Mouse (Mus musculus) adrenal gland (tissue): ENCODE data around the gene Smc1b.

Source experiments
- intact Hi-C: fragments of 180-260 bp; cut with DNase I; formaldehyde crosslinking; loops from one replicate; pipeline ENCODE4 v1.15.1; 2025
- long read RNA-seq, 2 experiments: library from polyadenylated mRNA; unstranded; transcript quantifications; one replicate each; pipeline ENCODE4 v2.0.0; 2020; ENCODE audit warnings: borderline replicate concordance in 1 of 2; ENCODE audit not compliant: insufficient replicate concordance in 1 of 2

Smc1b gene
- long read RNA-seq, experiment 1, result 0 reads
- long read RNA-seq, experiment 2, result 0 reads

DNA sequence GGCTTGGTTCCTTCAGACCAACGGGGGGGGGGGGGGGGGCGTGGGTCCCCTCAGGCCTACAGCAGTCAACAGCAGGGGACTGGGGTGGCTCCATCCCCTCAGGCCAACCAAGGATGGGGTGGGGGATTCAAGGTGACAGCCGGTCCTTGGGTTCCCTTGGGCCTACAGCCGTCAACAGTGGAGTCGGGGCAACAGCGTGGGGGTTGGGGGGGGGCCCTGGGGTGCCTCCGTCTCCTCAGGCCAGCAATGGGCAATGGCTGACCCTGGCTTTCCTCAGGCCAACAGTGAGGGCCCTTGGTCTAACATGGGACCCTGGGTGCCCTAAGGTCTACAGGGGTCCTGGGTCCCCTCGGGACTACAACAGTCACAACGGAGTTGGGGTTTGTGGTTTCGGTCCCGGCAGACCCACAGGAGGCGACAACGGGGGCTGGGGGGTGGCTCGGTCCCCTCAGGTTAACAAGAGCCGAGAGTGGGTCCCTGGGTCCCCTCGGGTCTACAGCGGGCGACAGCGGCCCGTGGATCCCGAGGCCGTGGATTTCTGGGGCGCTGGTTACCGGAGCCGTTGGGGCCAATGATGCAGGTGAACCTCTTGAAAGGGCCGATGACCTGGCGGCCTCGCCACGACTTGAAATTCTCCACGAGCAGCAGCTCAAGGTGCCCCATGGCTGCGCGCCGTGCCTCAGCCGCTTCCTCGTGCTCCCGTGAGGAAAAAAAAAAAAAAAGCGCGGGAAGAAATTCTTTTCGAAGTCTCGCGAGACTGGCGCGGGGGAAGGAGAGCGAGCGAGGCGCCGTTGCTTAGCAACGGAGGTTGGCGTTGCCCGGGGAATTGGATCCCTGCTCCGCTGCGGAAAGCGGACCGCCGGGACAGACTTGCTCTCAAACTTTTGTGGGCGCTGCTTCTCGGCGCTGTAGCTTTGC lies at the start of gene Smc1b, which contains the start of gene Ribc2:
TSS of gene Smc1b (minus strand) at position 690 of the 918 bp plus-strand sequence.
TSS of gene Ribc2 (plus strand) at position 804 of the 918 bp plus-strand sequence.
- intact Hi-C loops, result no loop called here

DNA sequence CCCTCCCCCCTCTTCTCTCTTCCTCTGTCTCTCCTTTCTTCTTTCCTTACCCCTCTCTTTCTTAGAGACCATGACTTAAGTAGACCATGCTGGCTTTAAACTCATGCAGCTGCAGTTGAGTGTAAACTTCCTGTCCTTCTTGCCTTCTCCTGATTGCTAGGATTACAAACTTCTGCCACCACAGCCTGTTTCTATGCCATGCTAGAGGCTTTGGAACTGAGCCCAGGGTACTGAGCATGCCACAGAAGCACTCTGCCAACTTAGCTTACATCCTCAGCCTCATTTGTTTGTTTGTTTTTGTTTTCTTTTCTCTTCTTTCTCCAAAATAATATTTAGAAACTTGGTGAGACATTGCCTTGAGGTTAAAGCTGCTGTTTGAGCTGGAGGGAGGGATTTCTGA lies 48.6 kb upstream of the Smc1b start:
- intact Hi-C loops, result no loop called here

DNA sequence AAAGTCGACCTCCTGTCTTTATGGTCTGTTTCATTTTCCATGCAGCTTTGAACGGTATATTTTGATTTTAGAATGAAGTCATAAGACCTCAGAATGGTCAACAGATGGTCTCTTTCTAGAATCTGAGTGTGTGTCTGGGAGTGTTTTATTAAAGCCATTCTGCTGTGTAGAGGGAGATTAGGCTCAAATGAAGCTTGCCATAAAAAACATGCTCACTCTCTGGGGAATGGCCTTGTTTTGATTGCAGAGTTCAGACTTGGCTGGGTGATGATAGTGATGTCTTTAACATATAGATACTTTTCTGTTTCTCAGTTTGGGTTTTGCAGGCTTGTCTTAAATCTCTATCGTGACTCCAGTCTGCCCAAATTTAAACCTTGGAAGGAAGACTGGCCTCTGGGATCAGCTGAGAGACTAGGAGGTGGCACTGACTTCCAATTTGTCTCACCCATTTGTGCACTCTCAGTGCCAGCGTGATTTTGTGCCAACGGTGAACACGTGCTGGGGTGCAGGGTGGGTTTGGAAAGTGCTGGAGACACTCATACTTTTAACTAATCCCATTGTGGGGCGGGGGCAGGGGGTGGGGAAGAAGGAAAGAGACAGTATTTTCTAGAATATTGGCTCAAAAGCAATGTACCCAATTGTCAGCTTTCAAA lies 47.9 kb upstream of the Smc1b start:
- intact Hi-C loops, result no loop called here

DNA sequence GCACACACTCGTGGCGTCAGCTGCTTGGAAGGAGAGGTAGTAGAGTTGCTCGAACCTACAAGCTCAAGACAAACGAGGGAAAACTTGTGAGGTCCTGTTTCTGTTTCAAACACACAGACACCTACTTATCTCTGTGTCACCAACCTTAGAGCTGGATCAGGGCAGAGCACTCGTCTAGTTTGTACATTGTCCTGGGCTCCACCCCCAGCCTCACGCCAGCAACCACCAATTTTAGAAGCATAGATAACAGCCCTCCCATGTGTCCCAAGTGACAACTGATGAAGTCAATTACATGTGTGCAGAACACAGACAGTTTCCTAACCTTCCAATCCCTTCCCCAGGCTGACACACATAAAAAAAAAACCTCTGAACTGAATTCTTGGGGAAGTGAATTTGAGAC lies 46.4 kb upstream of the Smc1b start:
- intact Hi-C loops, result no loop called here

- intact Hi-C loops, result no loop called here
Measured at GRCm38 (mm10) chr15:85177576-85177975, 45.8 kb upstream of the Smc1b start.

DNA sequence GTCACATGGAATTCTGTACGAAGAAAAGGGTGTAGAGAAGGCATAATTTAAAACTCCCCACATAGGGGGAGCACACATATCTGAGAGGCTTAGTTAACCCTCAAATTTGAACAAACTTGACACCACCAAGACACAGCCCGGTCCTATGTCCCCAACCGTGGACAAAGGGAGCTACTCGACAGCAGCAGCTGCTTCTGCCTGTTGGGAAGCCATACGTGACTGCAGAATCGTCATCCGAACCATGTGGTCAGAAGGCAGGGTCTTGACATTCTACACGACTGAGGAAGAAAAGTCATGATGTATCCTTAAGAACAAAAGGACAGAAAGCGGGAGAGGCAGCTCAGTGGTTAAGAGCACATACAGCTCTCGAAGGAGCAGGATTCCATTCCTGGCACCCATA lies 42.3 kb upstream of the Smc1b start:
- intact Hi-C loops, result no loop called here

GRCm38 (mm10) chr15:85173425-85173824 lies 41.7 kb upstream of the Smc1b start:
- intact Hi-C loops, result no loop called here

- intact Hi-C loops, result no loop called here
Measured at GRCm38 (mm10) chr15:85172054-85172453, 40.3 kb upstream of the Smc1b start.

GRCm38 (mm10) chr15:85167086-85167679 lies 35.4 kb upstream of the Smc1b start:
- intact Hi-C loops, result no loop called here

GRCm38 (mm10) chr15:85166433-85166933 lies 34.7 kb upstream of the Smc1b start:
- intact Hi-C loops, result no loop called here

DNA sequence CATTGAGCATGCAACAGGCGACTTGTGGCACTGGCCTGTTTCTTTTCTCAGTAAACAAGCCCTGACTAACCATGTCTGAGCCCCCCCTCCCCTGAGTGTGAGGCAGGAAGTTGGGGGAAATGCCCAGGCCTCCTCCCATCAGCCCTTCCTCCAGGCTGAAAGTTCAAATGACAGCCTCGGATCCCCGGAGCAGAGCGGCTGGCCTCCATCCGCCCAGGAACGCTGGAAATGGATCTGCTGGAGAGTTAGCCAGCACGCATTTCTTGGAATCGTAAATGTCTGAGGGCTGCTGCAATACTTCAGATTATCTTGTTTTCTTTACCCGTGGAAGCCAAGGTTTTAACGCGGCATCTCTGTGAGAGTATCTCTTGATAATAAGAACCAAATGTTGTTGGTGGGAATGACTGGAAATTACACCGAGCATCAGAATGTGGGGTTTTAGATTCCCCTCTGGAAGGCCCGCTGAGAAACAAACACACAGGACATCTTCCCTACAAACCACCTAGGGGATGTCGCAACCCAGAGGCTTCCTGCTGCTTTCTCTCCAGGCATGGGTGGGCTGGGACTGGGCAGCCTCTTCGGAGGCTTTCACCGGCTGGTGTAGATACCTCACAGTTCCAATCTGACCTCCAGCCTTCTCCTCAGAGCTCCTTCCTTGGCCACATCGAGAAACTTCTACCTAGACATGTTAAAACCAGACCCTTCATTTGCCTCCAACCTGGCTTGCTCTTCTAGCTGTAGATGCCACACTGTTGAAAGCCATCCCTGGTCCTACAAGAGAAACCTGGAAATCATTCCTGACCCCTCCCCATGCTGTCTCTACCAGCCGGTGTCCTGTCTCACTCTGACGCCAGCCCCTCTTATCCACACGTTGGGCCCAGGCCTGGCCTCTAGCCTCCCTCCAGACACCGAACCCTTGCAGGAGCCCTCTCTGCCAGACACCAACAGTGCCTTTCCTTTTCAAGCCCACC lies 31.2 kb upstream of the Smc1b start:
- intact Hi-C loops, result no loop called here

DNA sequence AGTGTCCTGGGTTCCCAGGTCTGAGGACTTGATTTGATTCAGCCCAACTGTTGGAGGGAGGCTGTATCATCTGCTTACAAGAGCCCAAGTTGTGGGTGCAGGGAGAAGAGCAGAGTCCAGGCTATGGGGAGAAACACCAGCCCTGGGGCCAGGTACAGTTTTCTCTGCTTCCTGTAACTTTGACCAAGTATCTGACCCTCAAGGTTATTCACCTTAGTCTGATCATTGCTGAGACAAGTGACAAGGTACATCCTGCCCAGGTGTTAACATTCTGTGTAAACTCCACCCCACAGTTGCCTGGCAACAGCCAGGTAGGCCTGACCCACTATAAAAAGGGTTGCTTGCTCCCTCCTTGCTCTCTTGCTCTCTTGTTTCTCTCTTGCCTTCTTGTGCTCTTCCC lies 29.7 kb upstream of the Smc1b start:
- intact Hi-C loops, result no loop called here

- intact Hi-C loops, result no loop called here
Measured at GRCm38 (mm10) chr15:85156198-85156597, 24.4 kb upstream of the Smc1b start.

GRCm38 (mm10) chr15:85154091-85154490 lies 22.3 kb upstream of the Smc1b start:
- intact Hi-C loops, result loop anchor here (5.0 kb wide), 1 partner anchor 78 kb away; no protein-coding TSS in a partner anchor

DNA sequence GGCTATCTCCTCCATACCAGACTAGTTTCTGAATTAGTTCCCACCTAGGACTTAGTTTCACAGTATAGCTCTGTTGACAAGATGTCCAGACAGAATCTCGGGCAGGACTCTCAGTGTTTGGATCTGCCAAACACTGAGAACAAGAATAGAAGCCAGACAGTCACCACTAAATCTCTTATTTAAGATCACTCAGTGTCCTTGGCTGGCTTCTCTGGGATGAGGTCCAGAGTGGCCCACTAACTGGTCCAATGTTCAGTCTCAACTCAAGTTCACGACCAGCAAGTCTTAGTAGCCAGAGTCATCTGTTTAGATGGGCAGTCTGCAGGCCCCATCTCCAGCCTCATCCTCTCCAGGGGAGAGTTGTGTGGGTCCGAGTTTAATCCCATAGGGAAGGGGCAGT lies 20.8 kb upstream of the Smc1b start:
- intact Hi-C loops, result loop anchor here (5.0 kb wide), 1 partner anchor 80 kb away; no protein-coding TSS in a partner anchor

GRCm38 (mm10) chr15:85151433-85151918 lies 19.7 kb upstream of the Smc1b start:
- intact Hi-C loops, result loop anchor here (2.0 to 5.0 kb wide), 2 partner anchors 81 to 97 kb away; no protein-coding TSS in a partner anchor

GRCm38 (mm10) chr15:85144249-85144648 lies 12.5 kb upstream of the Smc1b start:
- intact Hi-C loops, result loop anchor here (10.0 kb wide), 1 partner anchor 421 kb away; no protein-coding TSS in a partner anchor

DNA sequence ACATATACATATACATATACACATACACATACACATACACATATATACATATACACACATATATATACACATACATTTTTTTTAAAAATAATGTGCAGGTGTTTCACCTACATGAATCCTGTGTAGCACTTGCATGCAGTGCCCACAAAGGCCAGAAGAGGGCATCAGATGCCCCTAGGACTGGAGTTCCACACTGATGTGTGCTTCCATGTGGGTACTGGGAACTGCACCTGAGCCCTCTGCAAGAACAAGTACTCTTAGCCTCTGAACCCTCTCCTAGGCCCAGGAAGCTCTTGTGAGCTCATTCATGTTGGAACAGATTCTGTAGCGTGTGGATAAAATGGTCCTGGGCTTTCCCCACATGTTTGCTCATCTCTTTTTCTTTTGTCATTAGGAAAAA lies 12.0 kb upstream of the Smc1b start:
- intact Hi-C loops, result loop anchor here (10.0 kb wide), 1 partner anchor 421 kb away; no protein-coding TSS in a partner anchor

DNA sequence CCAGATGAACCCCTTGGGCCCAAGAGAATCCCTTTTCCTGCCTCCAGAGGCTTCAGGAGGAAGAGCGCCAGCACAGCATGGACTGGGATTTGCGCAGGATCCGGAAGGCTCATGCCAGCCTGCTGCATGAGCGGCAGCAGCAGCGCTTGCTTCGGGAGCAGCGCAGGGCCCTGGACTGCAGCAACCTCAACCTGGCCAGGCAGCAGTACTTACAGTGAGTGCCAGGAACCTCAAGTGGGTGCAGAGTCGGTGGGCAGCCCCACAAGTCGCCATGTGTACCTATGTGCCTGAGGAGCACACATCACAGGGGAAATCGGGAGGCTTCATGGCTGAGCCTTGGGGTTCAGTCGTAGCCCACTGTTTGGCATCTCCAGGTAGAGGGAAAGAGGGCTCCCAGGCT lies 11.4 kb upstream of the Smc1b start:
- intact Hi-C loops, result loop anchor here (10.0 kb wide), 1 partner anchor 422 kb away; no protein-coding TSS in a partner anchor

GRCm38 (mm10) chr15:85142441-85142840 lies 10.7 kb upstream of the Smc1b start:
- intact Hi-C loops, result loop anchor here (10.0 kb wide), 1 partner anchor 422 kb away; no protein-coding TSS in a partner anchor
